Mouse (Mus musculus) layer of hippocampus, adult 11-12 months (tissue): ENCODE measurements around the gene Haao.
A peak's percentile ranks its signal among the peaks of the same experiment; 100 is the strongest.

Source experiments
- DNase-seq: peaks from one replicate; pipeline ENCODE4 v3.0.0; 2022; ENCODE audit warnings: low spot score

Haao gene

DNA sequence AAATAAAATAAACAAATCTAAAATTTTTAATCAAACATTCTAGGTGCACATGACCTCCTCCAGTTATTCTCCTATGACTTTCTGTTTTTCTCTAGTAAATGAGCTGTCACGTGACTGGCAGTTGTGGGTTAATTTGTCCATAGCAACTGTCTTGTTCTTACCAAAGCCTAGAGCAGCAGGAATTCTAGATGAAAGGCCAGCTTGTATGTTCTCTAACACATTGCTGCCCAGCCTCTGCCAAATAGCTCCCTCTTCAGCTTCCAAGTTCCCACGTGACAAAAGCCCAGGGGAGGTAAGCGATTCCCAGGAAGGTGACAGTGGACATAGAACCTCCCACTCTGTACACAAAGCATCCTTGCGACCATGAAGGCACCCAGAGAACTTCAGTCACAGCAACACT, 13.6 kb downstream of the Haao start:
- no peak for DNase-seq

DNA sequence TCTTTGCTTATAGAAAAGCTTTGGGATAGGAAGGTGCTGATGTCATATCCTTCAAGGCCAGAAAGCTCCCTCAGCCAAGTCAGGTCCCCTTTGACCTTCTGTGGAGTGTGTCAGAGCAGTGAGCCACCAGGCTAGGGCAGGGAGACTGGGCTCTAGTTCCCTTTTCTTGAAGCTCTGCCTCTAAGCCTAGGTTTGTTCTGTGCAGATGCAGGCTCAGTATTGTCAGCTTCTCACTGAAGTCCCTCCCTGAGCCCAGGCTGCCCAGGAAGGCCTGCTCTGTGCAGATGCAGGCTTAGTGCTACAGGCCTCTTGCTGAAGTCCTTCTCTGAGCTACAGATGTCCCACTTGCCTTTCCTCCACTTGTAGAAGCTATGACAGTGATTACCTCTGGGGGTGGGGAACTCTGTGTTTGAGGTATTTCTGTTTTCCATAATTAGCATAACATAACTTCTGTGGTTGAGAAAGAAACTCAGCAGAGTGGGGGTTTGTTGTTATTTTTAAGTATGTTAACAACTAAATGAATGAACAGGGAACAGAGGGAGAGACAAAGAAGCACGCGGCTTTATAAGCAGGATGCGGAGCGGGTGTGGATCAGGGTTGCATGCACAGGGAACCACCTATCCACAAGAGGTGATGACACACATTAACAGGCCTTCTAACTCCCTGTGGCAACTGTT, 17.0 kb downstream of the Haao start:
- no peak for DNase-seq

DNA sequence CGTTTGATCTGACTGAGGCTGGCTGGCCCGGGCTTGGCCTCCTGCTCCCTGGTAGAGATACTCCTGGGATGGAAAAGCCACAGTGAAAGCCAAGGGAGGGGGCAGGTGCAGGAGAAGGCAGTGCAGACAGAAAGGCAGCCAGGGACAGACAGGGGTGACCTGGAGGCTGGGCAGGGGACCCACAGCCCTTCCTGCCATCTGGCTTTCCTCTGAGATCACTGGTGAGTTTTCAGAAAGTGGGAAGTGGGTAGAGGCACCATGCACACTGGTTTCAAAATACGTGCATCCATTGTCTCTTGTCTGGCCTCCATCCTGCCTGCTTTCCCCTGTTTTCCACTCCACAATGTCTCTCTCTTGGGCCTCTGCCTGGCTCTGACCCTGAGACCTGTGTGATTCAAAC, 18.4 kb downstream of the Haao start:
- DNase-seq, result no peak

DNA sequence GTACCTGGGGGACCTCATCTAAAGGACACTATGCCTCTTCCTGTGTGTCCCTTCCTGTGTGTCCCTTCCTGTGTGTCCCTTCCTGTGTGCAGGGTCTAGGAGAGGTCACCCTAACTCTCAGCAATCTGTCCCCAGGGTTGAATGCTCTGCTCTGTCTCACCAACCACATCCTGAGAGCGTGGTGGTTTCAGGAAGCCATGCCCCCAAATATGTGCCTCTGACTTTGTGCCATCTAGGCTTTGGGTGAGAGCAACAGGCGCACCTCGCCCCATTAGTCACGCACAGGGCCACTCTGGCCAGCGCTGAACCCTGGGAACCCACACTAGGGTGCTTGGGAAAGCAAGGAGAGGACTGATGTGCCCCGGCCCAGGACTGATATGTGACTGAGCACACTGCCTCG, 23.9 kb downstream of the Haao start:
- no peak for DNase-seq

DNA sequence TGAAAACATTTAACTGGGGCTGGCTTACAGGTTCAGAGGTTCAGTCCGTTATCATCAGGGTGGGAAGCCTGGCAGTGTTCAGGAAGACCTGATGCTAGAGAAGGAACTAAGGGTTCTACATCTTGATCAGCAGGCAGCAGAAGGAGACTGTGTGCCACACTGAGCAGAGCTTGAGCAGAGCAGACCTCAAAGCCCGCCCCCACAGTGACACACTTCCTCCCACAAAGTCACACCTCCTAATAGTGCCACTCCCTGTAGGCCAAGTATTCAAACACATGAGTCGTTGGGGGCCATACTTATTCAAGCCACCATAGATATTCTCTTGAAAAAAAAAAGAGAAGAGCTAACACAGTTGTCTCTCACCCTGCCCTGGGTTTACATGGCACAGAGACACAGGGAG, 25.9 kb downstream of the Haao start:
- DNase-seq, result no peak

DNA sequence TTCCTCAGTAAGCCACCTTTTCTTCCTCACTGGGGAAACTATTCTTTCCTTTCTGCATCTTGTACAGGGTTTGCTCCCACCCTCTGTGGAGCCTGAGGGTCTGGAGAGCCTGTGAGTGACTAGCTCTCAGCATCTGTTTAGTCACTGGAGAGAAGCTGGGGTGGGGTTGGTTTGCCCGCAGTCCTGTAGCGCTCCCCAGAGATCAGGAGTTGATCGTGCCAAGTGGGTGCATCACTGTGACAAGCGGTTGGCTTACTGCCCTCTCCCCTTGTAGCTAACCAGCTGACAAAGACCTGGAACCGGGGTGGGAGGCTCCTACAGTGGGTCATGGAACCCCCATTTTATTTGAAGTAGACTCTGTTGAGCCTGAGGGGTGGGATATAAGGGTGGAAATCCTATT, 27.1 kb downstream of the Haao start:
- no peak for DNase-seq

DNA sequence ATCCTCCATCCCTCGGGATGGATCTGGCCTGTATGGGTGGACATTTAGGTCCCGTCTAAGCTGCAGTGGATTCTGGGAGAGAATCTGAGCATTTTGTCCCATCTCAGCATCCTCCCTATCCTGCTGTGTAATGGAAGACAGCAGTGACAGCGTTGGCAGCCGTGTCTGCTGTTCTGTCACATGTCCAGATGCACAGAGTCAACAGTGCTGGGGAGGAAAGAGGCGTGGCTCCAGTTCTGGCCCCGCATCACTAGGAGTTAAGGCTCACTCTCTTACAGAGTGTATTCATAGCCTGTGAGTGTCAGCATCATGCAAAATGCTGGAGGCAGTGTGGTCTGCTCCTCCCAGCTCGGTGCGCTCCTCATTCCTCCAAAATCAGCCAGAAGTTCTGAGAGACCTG, 28.3 kb downstream of the Haao start:
- no peak for DNase-seq

DNA sequence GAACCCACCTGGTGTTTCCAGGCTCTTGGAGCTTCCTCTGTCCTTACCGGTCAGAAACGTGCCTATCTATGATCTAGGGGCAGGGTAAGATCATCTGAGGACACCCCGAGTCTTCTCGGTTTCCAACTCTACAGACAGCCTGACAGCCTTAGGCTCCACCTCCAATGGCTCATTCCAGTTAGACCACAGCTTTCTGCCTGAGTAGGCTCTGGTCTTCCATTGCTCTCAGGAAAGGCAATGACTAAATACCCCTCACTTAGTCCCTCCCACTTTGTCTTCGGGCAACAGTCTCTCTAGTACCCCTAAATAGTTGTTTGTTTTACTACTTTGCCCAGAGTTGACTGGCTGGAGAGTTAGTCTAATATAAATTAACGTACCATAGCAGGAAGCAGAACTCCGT, 30.8 kb downstream of the Haao start:
- DNase-seq, result no peak

DNA sequence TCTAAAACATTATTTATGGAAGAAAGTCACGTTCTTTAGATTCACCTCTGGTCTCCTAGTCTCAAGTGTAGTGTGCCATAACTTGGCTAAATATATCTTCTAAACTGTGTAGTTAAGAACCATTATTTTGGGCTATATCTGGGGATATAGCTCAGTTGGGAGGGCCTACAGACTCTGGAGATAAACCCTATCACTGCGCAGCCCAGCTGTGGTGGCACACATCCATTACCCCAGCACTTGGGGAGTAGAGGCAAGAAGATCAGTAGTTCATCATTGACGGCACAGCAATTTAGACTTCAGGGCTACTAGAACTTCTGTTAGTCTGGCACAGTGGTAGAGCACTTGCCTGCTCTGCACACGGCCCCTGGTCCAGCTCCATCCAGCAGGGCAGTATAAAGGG, 34.7 kb downstream of the Haao start:
- no peak for DNase-seq

DNA sequence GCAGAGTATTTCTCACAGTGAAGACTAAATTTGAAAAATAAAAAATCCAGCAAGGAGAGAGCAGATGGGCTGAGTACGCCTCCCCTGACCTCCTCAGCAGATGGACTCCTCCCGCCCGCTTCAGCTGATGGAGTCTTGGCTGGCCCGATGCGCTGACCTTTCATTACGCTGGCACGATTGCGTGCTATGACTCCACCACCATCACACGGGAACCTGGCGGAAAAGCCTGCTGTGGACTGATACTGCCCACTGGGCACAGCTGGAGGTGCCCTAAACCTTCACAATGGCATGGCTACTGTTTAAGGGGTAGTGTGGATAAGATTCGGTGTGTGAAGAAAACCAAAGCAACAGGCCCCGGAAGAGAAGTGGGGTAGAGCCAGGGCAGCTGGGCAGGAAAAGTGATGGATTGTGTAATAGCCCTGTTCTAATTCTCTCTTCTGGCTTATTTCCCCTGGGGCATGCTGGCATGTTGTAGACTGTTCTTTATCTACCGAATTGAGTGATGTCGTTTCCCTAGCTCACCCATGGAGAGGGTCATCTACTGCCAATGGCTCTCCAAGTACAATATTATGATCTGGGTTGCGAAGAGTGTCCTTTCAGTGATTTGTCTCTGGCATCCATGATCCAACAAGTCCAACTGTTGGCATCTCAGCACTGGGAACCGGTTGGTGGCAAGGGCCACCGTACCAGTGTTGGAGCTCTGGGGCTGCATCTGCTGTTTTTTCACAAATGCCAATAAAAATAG, 35.4 kb downstream of the Haao start:
- DNase-seq, result peak; percentile 37

DNA sequence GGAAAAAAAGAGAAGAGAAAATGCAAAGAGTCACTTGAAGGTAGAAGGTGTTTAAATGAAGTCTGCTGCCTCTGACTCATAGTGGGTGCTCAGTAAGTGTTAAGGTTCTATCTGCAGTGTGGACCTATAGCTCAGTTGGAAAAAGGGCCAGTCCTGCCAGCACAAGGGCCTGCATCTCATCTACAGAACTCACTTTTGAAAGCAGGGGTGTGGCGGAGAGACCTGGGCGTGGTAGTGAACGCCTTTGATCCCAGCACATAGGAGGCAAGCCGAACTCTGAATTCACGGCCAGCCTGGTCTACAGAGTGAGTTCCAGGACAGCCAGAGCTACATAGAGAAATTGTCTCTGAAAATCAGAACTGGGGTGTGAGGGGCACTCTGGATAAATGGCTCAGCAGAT, 37.5 kb downstream of the Haao start:
- DNase-seq, result no peak

DNA sequence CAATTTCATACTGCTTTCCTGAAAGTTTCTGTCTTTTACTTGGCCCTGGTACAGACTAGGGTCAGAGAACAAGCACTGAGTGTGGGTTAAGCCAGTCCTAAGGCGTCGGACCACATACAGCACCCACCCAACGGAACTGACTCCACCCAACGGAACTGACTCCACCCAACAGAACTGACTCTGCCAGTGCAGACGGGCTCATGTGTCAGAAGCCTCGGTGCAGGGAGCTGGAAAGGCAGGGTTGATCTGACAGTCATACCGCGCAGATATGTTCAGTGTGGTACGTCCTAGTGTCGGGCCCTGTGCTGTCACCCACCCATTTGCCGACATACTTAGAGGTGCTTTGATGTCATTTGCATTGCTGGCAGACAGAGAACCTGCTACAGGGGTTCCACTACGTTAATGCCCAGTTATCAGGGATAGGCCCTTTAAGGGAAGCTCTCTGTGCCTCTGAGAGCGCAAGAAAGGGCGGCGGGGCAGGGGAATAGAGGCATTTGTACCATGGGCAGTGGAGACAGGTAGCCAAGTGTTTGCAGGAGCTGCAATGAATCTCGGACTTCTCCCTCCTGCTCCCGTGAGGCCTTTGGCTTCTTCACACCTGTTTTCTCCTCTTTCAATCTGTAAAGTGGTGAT, 38.5 kb downstream of the Haao start:
- no peak for DNase-seq

DNA sequence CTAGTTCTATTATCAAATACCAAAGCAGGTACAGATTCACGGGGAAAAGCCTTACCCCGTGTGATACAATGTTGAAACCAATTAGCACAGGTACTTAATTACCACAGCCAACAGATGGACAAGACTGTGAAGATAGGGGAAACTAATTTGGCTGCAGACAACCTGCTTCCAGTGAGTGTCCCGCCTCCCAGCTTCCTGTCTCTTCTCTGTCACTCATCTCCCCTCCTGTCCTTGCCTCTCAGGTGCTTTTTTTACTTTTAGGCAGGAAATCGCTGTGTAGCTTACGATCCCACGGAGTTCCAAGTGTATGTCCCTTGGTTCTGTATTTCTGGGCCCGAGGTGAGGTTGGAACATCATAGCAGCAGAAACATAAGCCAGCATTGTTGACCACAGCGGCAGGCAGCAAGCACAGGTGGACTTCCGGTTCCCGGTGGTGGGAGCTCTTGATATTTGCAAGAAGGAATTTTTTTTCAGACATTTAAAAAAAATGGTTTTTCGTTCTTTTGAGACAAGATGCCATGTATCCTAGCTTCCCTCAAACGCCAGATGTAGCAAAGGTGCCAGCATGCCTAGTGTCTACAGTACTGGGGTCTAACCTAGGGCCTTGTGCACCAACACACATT, 39.2 kb downstream of the Haao start:
- no peak for DNase-seq

DNA sequence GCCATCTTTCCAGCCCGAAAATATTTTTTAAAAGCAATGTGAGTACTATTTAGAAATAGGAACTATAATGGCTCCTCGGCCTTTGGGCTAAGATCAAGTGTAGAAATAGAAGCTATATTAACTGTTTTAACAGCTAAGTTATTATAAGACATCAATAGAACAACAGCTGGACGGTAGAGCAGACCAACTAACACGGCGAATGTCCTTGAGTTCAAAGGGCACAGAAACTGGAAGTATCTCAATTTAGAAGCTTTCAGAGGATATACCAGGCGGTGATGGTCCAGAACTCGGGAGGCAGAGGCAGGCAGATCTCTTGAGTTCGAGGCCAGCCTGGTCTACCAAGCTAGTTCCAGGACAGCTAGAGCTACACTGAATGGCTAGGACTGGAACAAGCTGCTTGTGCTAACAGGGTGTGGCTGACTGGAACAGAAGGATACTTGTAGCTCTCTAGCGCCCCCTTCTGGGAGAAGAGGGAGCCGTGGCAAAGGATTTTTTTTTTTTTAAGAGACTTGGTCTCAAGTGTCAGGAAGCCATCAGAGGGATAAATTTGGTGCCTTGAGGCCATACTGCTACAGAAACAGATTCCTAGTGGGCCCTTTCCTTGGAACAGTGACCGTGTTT, 39.9 kb downstream of the Haao start:
- DNase-seq, result peak; percentile 75

DNA sequence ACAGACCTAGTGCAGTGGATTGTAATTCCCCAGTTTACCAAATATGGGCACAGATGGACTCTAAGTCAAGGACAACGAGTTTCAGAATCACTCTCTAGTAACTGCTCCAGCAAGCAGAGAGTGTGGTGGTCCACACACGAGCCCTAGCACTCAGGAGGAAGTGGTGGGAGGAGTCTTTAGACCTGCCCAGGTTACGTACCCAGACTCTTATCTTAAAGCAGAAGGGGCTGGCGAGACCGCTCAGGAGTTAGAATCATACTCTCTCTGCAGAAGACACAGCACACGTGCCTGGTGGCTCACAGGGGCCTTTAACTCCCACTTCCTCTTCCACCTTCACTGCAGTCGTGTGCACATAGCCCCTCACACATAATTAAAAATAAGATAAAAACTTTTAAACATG, 40.4 kb downstream of the Haao start:
- no peak for DNase-seq

DNA sequence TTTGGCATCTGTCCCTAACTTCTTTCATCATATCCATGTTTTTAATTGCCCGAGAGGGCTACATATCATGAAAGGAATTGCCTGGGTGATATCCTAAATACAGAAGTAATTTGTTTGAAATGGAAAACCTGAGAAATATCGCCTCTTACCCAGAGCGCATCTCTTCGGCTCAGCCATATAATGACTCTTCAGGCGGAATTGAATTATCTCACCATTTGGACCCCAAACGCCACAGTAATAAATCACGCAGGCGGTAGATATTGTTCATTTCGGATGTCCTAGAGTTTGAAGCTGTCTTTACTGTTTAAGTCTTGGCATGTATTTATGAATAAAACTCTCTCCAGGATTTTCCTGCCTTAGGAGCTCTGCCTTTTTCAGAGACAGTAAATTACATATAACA, 42.7 kb downstream of the Haao start:
- DNase-seq, result no peak

DNA sequence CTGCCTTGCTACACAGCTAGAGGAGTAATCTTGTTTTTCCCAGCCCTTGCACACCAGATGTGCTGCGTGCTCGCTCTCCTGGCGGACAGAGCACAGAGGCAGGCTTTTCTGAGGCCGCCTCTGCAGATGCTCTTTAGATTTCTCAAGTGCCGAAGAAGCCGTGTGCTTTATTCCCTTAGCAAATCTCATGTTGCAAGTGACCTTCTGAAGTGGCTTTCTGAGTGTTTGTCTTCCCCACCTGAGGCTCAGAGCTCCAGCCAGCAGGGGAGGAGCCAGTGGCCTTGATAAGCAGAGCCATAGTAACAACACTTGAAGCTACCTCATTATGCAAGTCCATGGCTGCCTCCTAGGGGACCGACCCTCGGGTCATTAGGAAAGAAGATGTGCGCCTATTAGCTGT, 43.8 kb downstream of the Haao start:
- no peak for DNase-seq

DNA sequence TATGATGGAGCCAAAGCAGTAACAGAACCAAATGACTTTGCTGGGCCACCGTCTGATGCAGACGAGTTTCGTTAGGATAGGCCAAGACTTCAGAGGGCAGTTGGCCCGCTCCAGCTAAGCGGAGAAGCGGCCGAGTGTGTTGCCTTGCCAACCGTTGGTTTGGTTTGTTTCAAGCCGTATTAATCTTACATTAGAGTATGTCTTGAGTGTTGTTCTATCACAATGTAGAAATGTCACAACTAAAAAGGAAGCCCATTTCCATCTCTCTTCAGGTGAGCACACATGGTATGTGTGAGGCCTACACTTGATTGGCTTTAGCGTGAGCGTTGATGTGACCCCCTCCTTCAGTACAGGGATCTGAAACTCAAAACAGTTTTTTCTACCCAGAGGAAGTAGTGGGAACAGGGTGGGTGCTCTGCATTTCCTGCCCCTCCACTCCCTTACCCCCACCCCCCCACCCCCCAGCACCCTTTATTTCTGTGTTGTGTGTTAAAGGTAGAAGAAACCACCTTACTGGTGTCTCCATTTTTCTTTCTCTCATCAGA, 48.2 kb downstream of the Haao start:
- DNase-seq, result no peak

DNA sequence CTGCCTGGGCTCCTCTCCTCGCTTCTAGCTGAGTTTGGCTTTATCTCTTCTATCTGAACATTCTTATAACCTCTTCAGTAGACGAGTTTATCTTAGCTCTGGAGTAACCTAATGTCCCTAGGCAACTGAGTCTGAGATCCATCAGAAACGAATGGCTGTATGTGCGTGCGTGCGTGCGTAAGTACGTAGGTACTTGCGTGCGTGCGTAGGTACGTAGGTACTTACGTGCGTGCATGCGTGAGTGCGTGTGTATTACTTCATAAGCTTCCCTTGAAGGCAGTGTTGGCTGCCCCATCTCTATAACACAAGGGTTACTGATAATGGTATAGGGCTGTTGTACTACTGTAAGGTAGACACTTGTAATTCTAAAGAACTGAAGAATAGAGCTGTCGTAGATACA, 52.6 kb downstream of the Haao start:
- DNase-seq, result no peak

DNA sequence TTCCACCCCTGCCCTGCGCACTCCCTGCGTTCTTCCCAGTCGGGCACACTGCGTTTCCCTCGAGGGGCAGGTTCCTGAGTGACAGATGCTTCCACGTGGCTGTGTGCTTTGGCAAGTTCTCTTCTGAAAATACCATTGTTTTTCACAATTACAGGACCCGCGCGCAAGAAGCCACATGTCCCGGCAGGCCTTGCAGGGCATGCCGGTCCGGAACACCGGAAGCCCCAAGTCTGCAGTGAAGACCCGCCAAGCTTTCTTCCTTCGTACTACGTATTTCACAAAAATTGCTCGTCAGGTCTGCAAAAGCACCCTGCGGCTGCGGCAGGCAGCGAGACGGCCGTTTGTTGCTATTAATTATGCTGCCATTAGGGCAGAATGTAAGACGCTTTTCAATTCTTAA, 55.4 kb downstream of the Haao start:
- no peak for DNase-seq

DNA sequence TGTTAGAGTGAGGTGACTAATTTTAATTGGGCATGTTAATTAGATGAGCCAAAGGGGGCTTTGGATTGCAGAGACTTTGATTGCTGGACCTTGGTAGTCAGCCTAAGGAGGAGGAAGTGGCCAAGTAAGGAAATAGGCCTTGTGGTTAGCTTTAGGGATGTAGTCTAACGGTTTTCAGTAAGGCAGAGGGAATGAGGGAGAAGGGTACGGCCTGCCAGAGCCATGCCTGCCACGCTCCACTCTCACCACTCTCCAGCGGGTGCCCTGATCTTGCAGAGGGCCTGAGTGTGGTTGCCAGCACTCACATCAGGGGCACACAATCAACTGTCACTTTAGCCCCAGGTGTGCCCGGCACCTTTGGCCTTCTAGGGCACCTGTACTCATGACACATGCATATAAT, 57.6 kb downstream of the Haao start:
- DNase-seq, result no peak

DNA sequence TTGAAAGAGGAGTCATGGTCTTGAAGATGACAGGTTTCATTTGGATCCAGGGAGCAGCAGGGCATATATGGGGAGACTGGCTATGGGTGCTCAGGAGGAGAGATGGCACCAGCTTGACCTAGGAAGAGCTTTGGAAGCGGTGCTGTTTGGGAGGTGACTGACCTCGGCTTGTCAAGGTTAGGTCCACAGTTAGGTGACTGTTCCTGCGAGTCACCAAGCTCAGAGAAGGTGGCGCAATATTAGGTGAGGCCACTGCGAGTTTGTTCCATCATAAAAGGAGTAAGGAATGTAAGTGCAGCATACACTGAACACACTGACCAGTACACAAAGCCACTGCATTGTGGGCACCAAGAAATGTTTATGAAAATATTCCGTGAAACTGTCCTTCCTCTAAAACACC, 61.3 kb downstream of the Haao start:
- no peak for DNase-seq
